Mouse (Mus musculus): ENCODE results near the gene Slc5a11. TPM values are rescaled to one million over a fixed set of nuclear protein-coding genes. Genes with fewer than 3 reads are reported as not detected.

Slc5a11 gene
- polyA plus RNA-seq, 2 experiments = 0.17 to 0.25 TPM

- Histone ChIP-seq H3K27me3 (ENCODE audit: control insufficient read depth, insufficient read depth, low read length) (no peaks in the 10 kb centered on the region), H3K9me3 (ENCODE audit: control insufficient read depth, low read length) (no peaks in the 10 kb centered on the region), H3K27ac (no peak overlapping the region), H3K4me1 (replicated peaks; ENCODE audit: control insufficient read depth in 2 of 2, insufficient read depth in 2 of 2, low read length in 1 of 2) (no peaks in the 10 kb centered on the region), H3K9ac (replicated peaks) (no peak overlapping the region), H3K4me3 (ENCODE audit: insufficient read depth in 1 of 2, low read depth in 2 of 2, low read length in 2 of 2) (no peak overlapping the region), H3K36me3 (replicated peaks; ENCODE audit: control insufficient read depth, insufficient read depth, low read depth) (peaks cover 71% of the 10 kb centered on the region), H3K4me2 (ENCODE audit: low read depth) (no peak overlapping the region)
- WGBS (ENCODE audit: insufficient replicate concordance) = 83% methylated on average over 8 of the region's 8 CpGs
- no peak for TF ChIP-seq EP300 (IDR thresholded peaks at IDR 0.05; ENCODE audit: low read depth)
- DNase-seq (ENCODE audit: low read depth in 3 of 3, low spot score in 3 of 3) = no peak
- no peak for ATAC-seq (ENCODE audit: insufficient read depth)
Measured at GRCm38 (mm10) chr7:123189762-123190161, 24.8 kb upstream of the Slc5a11 start.

- no peak for ATAC-seq (ENCODE audit: insufficient read depth)
- peaks cover 52% of the 10 kb centered on the region for H3K36me3 ChIP-seq (replicated peaks; ENCODE audit: control insufficient read depth, insufficient read depth, low read depth)
Measured at GRCm38 (mm10) chr7:123191731-123192130, 22.8 kb upstream of the Slc5a11 start.

DNA sequence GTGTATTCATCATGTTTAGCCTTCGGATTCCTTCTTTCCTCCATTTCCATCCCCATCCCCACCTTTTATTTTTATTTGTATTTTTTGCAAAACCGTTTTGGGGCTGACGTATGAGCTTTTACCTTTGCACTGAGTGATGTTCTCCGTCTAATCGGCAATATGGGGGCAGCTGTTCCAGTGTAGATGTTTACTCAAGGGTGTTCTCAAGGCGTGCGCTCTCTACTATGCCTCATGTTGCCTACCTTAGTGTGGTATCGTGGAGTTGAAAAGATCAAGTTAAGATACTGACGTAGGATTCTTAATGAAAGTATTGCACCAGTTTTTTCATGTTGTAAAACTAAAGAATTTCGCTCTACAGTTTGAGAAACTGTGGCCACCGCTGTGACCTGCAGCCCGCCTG is 21.4 kb upstream of the Slc5a11 start:
- Histone ChIP-seq H3K36me3 (replicated peaks; ENCODE audit: control insufficient read depth, insufficient read depth, low read depth) (peaks cover 41% of the 10 kb centered on the region), H3K4me3 (ENCODE audit: insufficient read depth in 1 of 2, low read depth in 2 of 2, low read length in 2 of 2) (no peak overlapping the region), H3K27ac (no peak overlapping the region), H3K9me3 (ENCODE audit: control insufficient read depth, low read length) (no peaks in the 10 kb centered on the region), H3K9ac (replicated peaks) (no peak overlapping the region), H3K27me3 (ENCODE audit: control insufficient read depth, insufficient read depth, low read length) (no peaks in the 10 kb centered on the region), H3K4me2 (ENCODE audit: low read depth) (no peak overlapping the region), H3K4me1 (replicated peaks; ENCODE audit: control insufficient read depth in 2 of 2, insufficient read depth in 2 of 2, low read length in 1 of 2) (no peaks in the 10 kb centered on the region)
- WGBS (ENCODE audit: insufficient replicate concordance) = 83% methylated on average over 12 of the region's 12 CpGs
- no peak for TF ChIP-seq CTCF (IDR thresholded peaks at IDR 0.05; ENCODE audit: low read depth)
- no peak for TF ChIP-seq EP300 (IDR thresholded peaks at IDR 0.05; ENCODE audit: low read depth)
- ATAC-seq (ENCODE audit: insufficient read depth) (no peak), DNase-seq (ENCODE audit: low read depth in 3 of 3, low spot score in 3 of 3) (no peak)

More at GRCm38 (mm10) chr7:123191731-123192130, 22.8 kb upstream of the Slc5a11 start:
- Histone ChIP-seq H3K4me2 (ENCODE audit: low read depth) (no peak overlapping the region), H3K4me3 (ENCODE audit: insufficient read depth in 1 of 2, low read depth in 2 of 2, low read length in 2 of 2) (no peak overlapping the region), H3K4me1 (replicated peaks; ENCODE audit: control insufficient read depth in 2 of 2, insufficient read depth in 2 of 2, low read length in 1 of 2) (no peaks in the 10 kb centered on the region), H3K9me3 (ENCODE audit: control insufficient read depth, low read length) (no peaks in the 10 kb centered on the region), H3K27me3 (ENCODE audit: control insufficient read depth, insufficient read depth, low read length) (no peaks in the 10 kb centered on the region), H3K9ac (replicated peaks) (no peak overlapping the region), H3K27ac (no peak overlapping the region)
- TF ChIP-seq CTCF (IDR thresholded peaks at IDR 0.05; ENCODE audit: low read depth) (no peak), EP300 (IDR thresholded peaks at IDR 0.05; ENCODE audit: low read depth) (no peak)
- 80% methylated on average over 5 of the region's 5 CpGs for WGBS (ENCODE audit: insufficient replicate concordance)
- no peak for DNase-seq (ENCODE audit: low read depth in 3 of 3, low spot score in 3 of 3)

DNA sequence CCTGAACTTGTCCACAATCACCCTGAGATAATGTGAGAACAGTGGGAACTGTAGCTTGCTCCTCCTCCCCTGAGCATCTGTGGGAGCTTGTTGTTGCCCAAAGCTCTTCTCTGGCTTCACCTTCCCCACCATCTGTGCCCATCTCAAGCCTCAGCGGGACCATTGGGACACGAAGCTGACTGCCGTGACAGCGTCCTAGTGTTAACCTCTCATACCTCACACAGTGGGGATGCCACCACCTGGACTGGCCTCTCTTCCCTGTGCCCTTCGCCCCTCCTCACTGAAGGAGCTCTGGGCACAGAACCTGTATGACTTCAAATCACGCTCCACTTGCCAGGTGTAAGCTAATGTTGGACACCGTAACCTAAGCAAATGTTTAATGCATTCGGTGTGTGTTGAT is 19.9 kb upstream of the Slc5a11 start:
- DNase-seq (ENCODE audit: low read depth in 3 of 3, low spot score in 3 of 3) (no peak), ATAC-seq (ENCODE audit: insufficient read depth) (no peak)

DNA sequence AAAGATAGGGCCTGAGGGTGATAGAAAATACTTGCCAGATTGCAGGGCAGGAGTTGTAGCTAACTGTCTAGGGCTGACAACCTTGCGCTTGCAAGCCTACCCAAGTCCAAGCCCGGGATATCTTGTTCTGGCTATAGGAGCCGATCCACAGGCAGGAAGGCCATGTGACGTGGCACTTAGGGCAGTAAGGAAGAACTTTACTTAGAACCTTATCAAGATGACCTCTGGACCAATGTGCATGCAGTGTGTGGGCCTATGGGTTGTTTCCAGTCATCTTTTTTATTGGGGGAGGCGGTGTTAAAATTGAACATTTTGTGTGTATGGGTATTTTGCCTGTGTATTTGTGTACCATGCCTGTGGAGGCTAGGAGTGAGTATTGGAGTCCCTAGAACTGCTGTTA is 18.1 kb upstream of the Slc5a11 start:
- Histone ChIP-seq H3K9ac (replicated peaks) (no peak overlapping the region), H3K9me3 (ENCODE audit: control insufficient read depth, low read length) (no peaks in the 10 kb centered on the region), H3K4me1 (replicated peaks; ENCODE audit: control insufficient read depth in 2 of 2, insufficient read depth in 2 of 2, low read length in 1 of 2) (no peaks in the 10 kb centered on the region), H3K4me2 (ENCODE audit: low read depth) (no peak overlapping the region), H3K36me3 (replicated peaks; ENCODE audit: control insufficient read depth, insufficient read depth, low read depth) (peaks cover 19% of the 10 kb centered on the region), H3K4me3 (ENCODE audit: insufficient read depth in 1 of 2, low read depth in 2 of 2, low read length in 2 of 2) (no peak overlapping the region), H3K27me3 (ENCODE audit: control insufficient read depth, insufficient read depth, low read length) (no peaks in the 10 kb centered on the region), H3K27ac (no peak overlapping the region)
- DNase-seq (ENCODE audit: low read depth in 3 of 3, low spot score in 3 of 3) (no peak), ATAC-seq (ENCODE audit: insufficient read depth) (no peak)
- no peak for TF ChIP-seq EP300 (IDR thresholded peaks at IDR 0.05; ENCODE audit: low read depth)
- TF ChIP-seq CTCF (IDR thresholded peaks at IDR 0.05; ENCODE audit: low read depth) = no peak
- WGBS (ENCODE audit: insufficient replicate concordance) = 73% methylated on average over 5 of the region's 5 CpGs

More for the DNA sequence above, 19.9 kb upstream of the Slc5a11 start:
- H3K4me2 ChIP-seq (ENCODE audit: low read depth) = no peak overlapping the region
- no peak overlapping the region for H3K4me3 ChIP-seq (ENCODE audit: insufficient read depth in 1 of 2, low read depth in 2 of 2, low read length in 2 of 2)
- TF ChIP-seq EP300 (IDR thresholded peaks at IDR 0.05; ENCODE audit: low read depth) (no peak), CTCF (IDR thresholded peaks at IDR 0.05; ENCODE audit: low read depth) (no peak)
- WGBS (ENCODE audit: insufficient replicate concordance) = 86% methylated on average over 8 of the region's 8 CpGs
- no peak overlapping the region for H3K27ac ChIP-seq
- no peaks in the 10 kb centered on the region for H3K27me3 ChIP-seq (ENCODE audit: control insufficient read depth, insufficient read depth, low read length)
- no peaks in the 10 kb centered on the region for H3K9me3 ChIP-seq (ENCODE audit: control insufficient read depth, low read length)
- H3K4me1 ChIP-seq (replicated peaks; ENCODE audit: control insufficient read depth in 2 of 2, insufficient read depth in 2 of 2, low read length in 1 of 2) = no peaks in the 10 kb centered on the region
- H3K36me3 ChIP-seq (replicated peaks; ENCODE audit: control insufficient read depth, insufficient read depth, low read depth) = peaks cover 31% of the 10 kb centered on the region
- H3K9ac ChIP-seq (replicated peaks) = no peak overlapping the region

Measured in liver, embryonic 14.5 days (tissue).